Mouse (Mus musculus) small intestine, adult 2 months (tissue): ENCODE data around the gene Cped1.

Experiments
- CTCF ChIP-seq: fragments of 200-500 bp; IDR thresholded peaks from 2 replicates; pipeline ENCODE4 v1.5.1; 2012; ENCODE audit warnings: low read depth, mild to moderate bottlenecking, control low read depth, inconsistent platforms, low read length, moderate library complexity, mixed read lengths; ENCODE audit not compliant: insufficient replicate concordance, insufficient read length; ENCODE audit errors: extremely low read depth
- POLR2A ChIP-seq: fragments of 200-500 bp; IDR thresholded peaks from 2 replicates; pipeline ENCODE4 v1.6.1; 2012; ENCODE audit warnings: low read depth, mild to moderate bottlenecking, control low read depth, inconsistent platforms, low read length, moderate library complexity

DNA sequence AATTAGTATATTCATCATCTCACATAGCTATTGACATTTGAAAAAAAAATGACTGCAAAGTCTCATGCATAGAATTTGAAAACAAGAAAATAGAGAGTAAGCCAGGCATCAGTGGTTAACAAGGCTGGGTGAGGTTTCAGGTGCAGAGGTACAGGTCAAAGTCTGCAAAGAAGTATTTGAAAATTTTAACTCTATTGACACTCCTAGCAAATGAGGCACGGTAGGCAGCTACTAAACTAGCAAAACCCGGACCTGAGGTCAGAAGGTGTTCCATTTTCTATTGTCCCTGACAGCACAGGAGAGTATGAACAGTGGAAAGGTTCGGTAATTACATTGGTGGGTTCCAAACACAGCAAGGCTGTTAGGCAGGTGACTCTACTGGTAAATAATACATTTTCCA is 212.9 kb downstream of the Cped1 start:
- TF ChIP-seq POLR2A (no peak), CTCF (no peak)
